Mouse (Mus musculus) monocyte, adult 2 months (primary cell): ENCODE measurements around the gene Gjd3.

ENCODE experiments used
- DNase-seq, 2 experiments: peaks; one replicate each; pipeline ENCODE4 v3.0.0; 2022; ENCODE audit warnings: low spot score in 2 of 2, low read depth in 1 of 2

Gene Gjd3

GRCm38 (mm10) chr11:98949242-98949957, 33.4 kb downstream of the Gjd3 start:
- DNase-seq, result no peak

GRCm38 (mm10) chr11:98947969-98948569, 34.7 kb downstream of the Gjd3 start:
- no peak for DNase-seq

- no peak for DNase-seq
Observed at GRCm38 (mm10) chr11:98945605-98945977, 37.2 kb downstream of the Gjd3 start.

- DNase-seq, result no peak
Observed at GRCm38 (mm10) chr11:98944897-98945604, 37.8 kb downstream of the Gjd3 start.

GRCm38 (mm10) chr11:98943741-98944461, 38.9 kb downstream of the Gjd3 start:
- no peak for DNase-seq

- no peak for DNase-seq
Observed at GRCm38 (mm10) chr11:98942923-98943641, 39.7 kb downstream of the Gjd3 start.

- no peak for DNase-seq
Observed at GRCm38 (mm10) chr11:98942555-98942922, 40.3 kb downstream of the Gjd3 start.

- DNase-seq, result peak; percentile 89 to 91
Observed at GRCm38 (mm10) chr11:98941826-98942550, 40.8 kb downstream of the Gjd3 start.

GRCm38 (mm10) chr11:98941341-98941825, 41.4 kb downstream of the Gjd3 start:
- DNase-seq, result no peak

- no peak for DNase-seq
Observed at GRCm38 (mm10) chr11:98940776-98941175, 42.0 kb downstream of the Gjd3 start.

- no peak for DNase-seq
Observed at GRCm38 (mm10) chr11:98939953-98940641, 42.7 kb downstream of the Gjd3 start.

GRCm38 (mm10) chr11:98939084-98939952, 43.5 kb downstream of the Gjd3 start:
- DNase-seq, result no peak

GRCm38 (mm10) chr11:98938701-98939083, 44.1 kb downstream of the Gjd3 start:
- DNase-seq, result no peak

- DNase-seq, result no peak
Observed at GRCm38 (mm10) chr11:98937914-98938694, 44.7 kb downstream of the Gjd3 start.

- DNase-seq, result peak in 1 of 2 experiments; percentile 74
Observed at GRCm38 (mm10) chr11:98937410-98937913, 45.4 kb downstream of the Gjd3 start.

- DNase-seq, result no peak
Observed at GRCm38 (mm10) chr11:98936606-98937409, 46.0 kb downstream of the Gjd3 start.

- DNase-seq, result no peak
Observed at GRCm38 (mm10) chr11:98936170-98936569, 46.6 kb downstream of the Gjd3 start.
